Mouse (Mus musculus) thymus, adult 2 months (tissue): ENCODE data around the gene Tgfa.

Experiments used
- CTCF ChIP-seq: fragments of 200-500 bp; IDR thresholded peaks from 2 replicates; pipeline ENCODE4 v1.5.1; 2012; ENCODE audit warnings: mild to moderate bottlenecking, control low read depth, low read length, moderate library complexity, borderline replicate concordance; ENCODE audit not compliant: control insufficient read depth, poor library complexity, insufficient read depth; ENCODE audit errors: extremely low read depth
- POLR2A ChIP-seq: fragments of 200-500 bp; IDR thresholded peaks from 2 replicates; pipeline ENCODE4 v1.6.1; 2012; ENCODE audit warnings: mild to moderate bottlenecking, low read length, control low read depth, moderate library complexity; ENCODE audit not compliant: control insufficient read depth, poor library complexity, insufficient read depth; ENCODE audit errors: extremely low read depth

DNA sequence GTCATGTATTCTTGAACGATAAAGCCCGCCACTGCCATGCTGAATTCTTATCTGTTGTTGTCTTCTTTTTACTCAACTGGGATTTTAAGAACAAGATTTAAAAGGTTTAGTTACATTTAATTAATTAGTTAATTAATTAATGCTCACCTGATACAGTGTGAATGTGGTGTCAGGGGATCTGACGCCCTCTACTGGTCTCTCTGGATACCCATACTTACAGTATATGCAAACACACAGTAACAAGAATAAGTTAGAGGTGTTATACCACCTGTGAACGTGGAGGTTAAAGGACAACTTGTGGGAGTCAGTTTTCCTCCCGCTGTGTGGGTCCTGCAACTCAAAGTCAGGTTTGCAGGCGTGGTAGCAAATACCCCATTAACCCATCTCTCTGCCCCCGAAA lies 8.1 kb downstream of the Tgfa start:
- TF ChIP-seq CTCF (no peak), POLR2A (no peak)
